Mouse (Mus musculus) liver, embryonic 15.5 days (tissue): ENCODE results near the gene Gm20388. TPM values are rescaled to one million over a fixed set of nuclear protein-coding genes. Genes with fewer than 3 reads are reported as not detected.
A peak's percentile ranks its signal among the peaks of the same experiment; 100 is the strongest.

Experiments used
- ATAC-seq: fragments of 200-750 bp; cut with Nextera tagmentation; 2 replicates; pipeline ENCODE4 v1.8.0; 2017; ENCODE audit warnings: moderate number of reproducible peaks, mild to moderate bottlenecking, moderate library complexity; ENCODE audit not compliant: insufficient read depth
- H3K27ac ChIP-seq: fragments of 300-500 bp; sonication (generic); replicated peaks from 2 replicates; pipeline ENCODE4 v1.5.1; 2015; ENCODE audit warnings: mild to moderate bottlenecking, inconsistent platforms
- H3K27me3 ChIP-seq: fragments of 300-500 bp; sonication (generic); 2 replicates; pipeline ENCODE4 v1.6.1; 2015; ENCODE audit warnings: mild to moderate bottlenecking, inconsistent platforms
- H3K36me3 ChIP-seq: fragments of 300-500 bp; sonication (generic); replicated peaks from 2 replicates; pipeline ENCODE4 v1.6.1; 2015; ENCODE audit warnings: moderate library complexity, mild to moderate bottlenecking, inconsistent platforms
- H3K4me1 ChIP-seq: fragments of 300-500 bp; sonication (generic); replicated peaks from 2 replicates; pipeline ENCODE4 v1.6.1; 2015; ENCODE audit warnings: inconsistent platforms
- H3K4me2 ChIP-seq: fragments of 300-500 bp; sonication (generic); 2 replicates; pipeline ENCODE4 v1.6.1; 2015; ENCODE audit warnings: moderate library complexity, mild to moderate bottlenecking, inconsistent platforms
- H3K4me3 ChIP-seq: fragments of 300-500 bp; sonication (generic); replicated peaks from 2 replicates; pipeline ENCODE4 v1.5.1; 2015; ENCODE audit warnings: mild to moderate bottlenecking, inconsistent platforms
- H3K9ac ChIP-seq: fragments of 300-500 bp; sonication (generic); 2 replicates; pipeline ENCODE4 v1.6.1; 2015; ENCODE audit warnings: moderate library complexity, mild to moderate bottlenecking, inconsistent platforms
- H3K9me3 ChIP-seq: fragments of 300-500 bp; sonication (generic); replicated peaks from 2 replicates; pipeline ENCODE4 v1.6.1; 2016; ENCODE audit warnings: inconsistent platforms
- WGBS: fragments of 180-500 bp; shearing (Covaris S2); methylation state at CpG from one replicate; pipeline ENCODE4 v1.1.7; 2015; ENCODE audit warnings: mixed read lengths; ENCODE audit not compliant: insufficient replicate concordance; 5-methylcytosine and 5-hydroxymethylcytosine counted together
- polyA plus RNA-seq: library from polyadenylated mRNA; unstranded; fragments of >200 nt; fragmentation: Nextera tagmentation; extraction: Ambion mirVana; gene quantifications from 2 replicates; pipeline ENCODE4 v1.2.1, GENCODE M21; 2015

The Gm20388 gene
- polyA plus RNA-seq, 1 experiment from 2014 or later = not detected

GRCm38 (mm10) chr8:120553441-120554123 is 642.9 kb downstream of the Gm20388 start:
- Histone ChIP-seq H3K4me1 (peaks cover 64% of the 10 kb centered on the region), H3K27ac (no peak overlapping the region), H3K4me3 (no peak overlapping the region), H3K36me3 (peaks cover 80% of the 10 kb centered on the region), H3K4me2 (no peak overlapping the region), H3K9me3 (no peaks in the 10 kb centered on the region), H3K9ac (no peak overlapping the region), H3K27me3 (no peaks in the 10 kb centered on the region)
- no peak for ATAC-seq
- 86% methylated on average over 24 of the region's 24 CpGs for WGBS

- ATAC-seq = no peak
- peaks cover 58% of the 10 kb centered on the region for H3K4me1 ChIP-seq
- WGBS = 92% methylated on average over 18 of the region's 18 CpGs
Observed at GRCm38 (mm10) chr8:120554466-120555039, 643.9 kb downstream of the Gm20388 start.

GRCm38 (mm10) chr8:120556198-120556892 is 645.7 kb downstream of the Gm20388 start:
- H3K9me3 ChIP-seq = no peaks in the 10 kb centered on the region
- H3K36me3 ChIP-seq = peaks cover 94% of the 10 kb centered on the region
- H3K4me2 ChIP-seq = no peak overlapping the region
- H3K27me3 ChIP-seq = no peaks in the 10 kb centered on the region
- no peak for ATAC-seq
- no peak overlapping the region for H3K9ac ChIP-seq
- H3K4me3 ChIP-seq = no peak overlapping the region
- WGBS = 43% methylated on average over 20 of the region's 20 CpGs
- H3K4me1 ChIP-seq = peaks cover 56% of the 10 kb centered on the region
- no peak overlapping the region for H3K27ac ChIP-seq

More at GRCm38 (mm10) chr8:120554466-120555039, 643.9 kb downstream of the Gm20388 start:
- Histone ChIP-seq H3K4me2 (no peak overlapping the region), H3K9ac (no peak overlapping the region), H3K9me3 (no peaks in the 10 kb centered on the region), H3K4me3 (no peak overlapping the region), H3K36me3 (peaks cover 86% of the 10 kb centered on the region), H3K27ac (no peak overlapping the region), H3K27me3 (no peaks in the 10 kb centered on the region)

DNA sequence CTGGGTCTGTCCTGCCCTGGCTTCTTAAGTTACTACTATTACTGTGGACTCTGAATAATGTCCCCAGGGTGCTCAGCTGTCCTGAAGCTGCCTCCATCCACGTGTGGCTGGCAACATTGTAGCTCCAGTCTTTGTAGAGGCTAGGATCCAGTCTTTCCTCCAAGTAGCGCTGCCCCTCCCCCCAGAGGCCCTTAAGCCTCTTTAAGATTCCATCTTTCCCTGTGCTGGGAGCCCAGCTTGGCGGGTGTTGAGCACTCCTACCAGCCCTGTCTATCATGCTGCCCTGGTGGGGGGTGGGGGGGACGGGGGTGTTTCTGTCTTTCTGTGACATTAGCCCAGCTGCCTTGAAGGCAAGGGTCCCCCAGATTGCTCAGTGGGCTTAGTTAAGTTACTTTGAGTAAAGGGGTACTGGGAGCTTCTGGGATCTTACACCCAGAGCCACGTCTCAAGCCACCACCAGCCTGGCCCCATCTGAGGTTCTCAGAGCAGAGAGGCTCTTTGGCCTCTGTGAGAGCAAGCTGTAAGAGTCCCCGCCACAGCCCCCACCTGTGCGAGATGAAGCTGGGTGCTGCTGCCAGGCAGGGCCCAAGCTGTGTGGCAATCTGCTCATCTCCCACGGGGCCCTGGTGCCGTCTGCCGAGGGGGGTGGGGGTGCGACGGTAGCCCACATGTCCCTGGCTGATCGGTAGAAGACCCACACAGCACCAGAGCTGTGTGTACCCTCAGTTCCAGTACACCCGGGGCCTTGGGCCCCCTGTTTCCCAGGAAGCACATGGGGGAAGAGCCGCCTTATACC is 646.7 kb downstream of the Gm20388 start:
- Histone ChIP-seq H3K36me3 (peaks cover 96% of the 10 kb centered on the region), H3K4me1 (peaks cover 63% of the 10 kb centered on the region), H3K9ac (no peak overlapping the region), H3K9me3 (no peaks in the 10 kb centered on the region), H3K4me3 (no peak overlapping the region), H3K4me2 (no peak overlapping the region), H3K27me3 (no peaks in the 10 kb centered on the region), H3K27ac (no peak overlapping the region)
- ATAC-seq = no peak
- WGBS = 64% methylated on average over 15 of the region's 15 CpGs

DNA sequence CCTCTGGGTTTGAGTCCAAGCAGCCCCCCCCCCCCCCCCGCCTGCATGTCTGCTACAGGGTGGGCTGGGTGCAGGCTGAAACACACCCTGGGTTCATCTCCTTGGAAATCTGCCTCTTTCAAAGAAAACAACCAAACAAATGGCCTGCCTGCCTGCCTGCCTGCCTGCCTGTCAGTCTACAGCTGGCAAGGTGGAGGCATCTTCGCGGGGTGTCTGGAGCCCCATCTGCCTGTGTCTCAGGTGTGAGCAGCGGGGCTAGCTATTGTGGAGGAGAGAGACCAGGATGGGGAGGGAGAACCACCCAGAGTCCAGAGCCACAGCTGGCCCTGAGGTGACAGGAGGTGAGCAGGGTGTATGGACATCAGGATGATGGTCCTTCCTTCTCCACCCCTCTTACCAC is 647.5 kb downstream of the Gm20388 start:
- Histone ChIP-seq H3K4me1 (peaks cover 64% of the 10 kb centered on the region), H3K9me3 (no peaks in the 10 kb centered on the region), H3K27me3 (no peaks in the 10 kb centered on the region), H3K4me2 (no peak overlapping the region), H3K36me3 (peaks cover 96% of the 10 kb centered on the region), H3K9ac (no peak overlapping the region), H3K27ac (no peak overlapping the region), H3K4me3 (no peak overlapping the region)
- ATAC-seq = no peak
- WGBS = 69% methylated on average over 4 of the region's 4 CpGs

- WGBS = 83% methylated on average over 11 of the region's 11 CpGs
- no peaks in the 10 kb centered on the region for H3K9me3 ChIP-seq
- no peaks in the 10 kb centered on the region for H3K27me3 ChIP-seq
- ATAC-seq = no peak
- H3K4me3 ChIP-seq = no peak overlapping the region
- H3K4me2 ChIP-seq = no peak overlapping the region
- peaks cover 73% of the 10 kb centered on the region for H3K4me1 ChIP-seq
- peaks cover 96% of the 10 kb centered on the region for H3K36me3 ChIP-seq
- H3K27ac ChIP-seq = no peak overlapping the region
- H3K9ac ChIP-seq = no peak overlapping the region
Observed at GRCm38 (mm10) chr8:120559654-120560053, 649.0 kb downstream of the Gm20388 start.

DNA sequence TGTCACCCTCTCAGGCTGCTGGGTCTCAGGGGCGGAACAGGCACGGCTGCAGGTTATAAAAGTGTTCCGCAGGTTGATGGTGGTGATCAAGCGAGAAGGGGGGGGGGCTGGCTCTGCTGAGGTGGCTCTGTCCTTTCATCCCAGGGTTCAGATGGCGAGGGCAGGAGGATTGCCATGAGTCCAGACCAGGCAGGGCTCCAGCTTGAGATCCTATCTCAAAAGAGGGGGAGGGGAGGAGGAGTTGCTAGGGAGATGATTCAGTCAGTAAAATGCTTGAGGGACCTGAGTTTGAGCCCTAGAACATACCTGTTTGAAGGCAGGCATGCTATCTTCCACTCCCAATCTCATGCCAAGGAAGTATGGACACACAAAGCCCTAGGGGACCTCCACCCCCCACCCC is 649.9 kb downstream of the Gm20388 start:
- Histone ChIP-seq H3K27me3 (no peaks in the 10 kb centered on the region), H3K4me3 (no peak overlapping the region), H3K4me2 (no peak overlapping the region), H3K9ac (no peak overlapping the region), H3K27ac (no peak overlapping the region), H3K9me3 (no peaks in the 10 kb centered on the region), H3K36me3 (peaks cover 96% of the 10 kb centered on the region), H3K4me1 (peaks cover 65% of the 10 kb centered on the region)
- 83% methylated on average over 5 of the region's 5 CpGs for WGBS
- no peak for ATAC-seq

GRCm38 (mm10) chr8:120561539-120562435 is 651.1 kb downstream of the Gm20388 start:
- Histone ChIP-seq H3K36me3 (peaks cover 96% of the 10 kb centered on the region), H3K27ac (no peak overlapping the region), H3K9me3 (no peaks in the 10 kb centered on the region), H3K27me3 (no peaks in the 10 kb centered on the region), H3K4me3 (no peak overlapping the region), H3K4me2 (no peak overlapping the region), H3K4me1 (peaks cover 52% of the 10 kb centered on the region), H3K9ac (no peak overlapping the region)
- no peak for ATAC-seq
- WGBS = 76% methylated on average over 22 of the region's 22 CpGs

DNA sequence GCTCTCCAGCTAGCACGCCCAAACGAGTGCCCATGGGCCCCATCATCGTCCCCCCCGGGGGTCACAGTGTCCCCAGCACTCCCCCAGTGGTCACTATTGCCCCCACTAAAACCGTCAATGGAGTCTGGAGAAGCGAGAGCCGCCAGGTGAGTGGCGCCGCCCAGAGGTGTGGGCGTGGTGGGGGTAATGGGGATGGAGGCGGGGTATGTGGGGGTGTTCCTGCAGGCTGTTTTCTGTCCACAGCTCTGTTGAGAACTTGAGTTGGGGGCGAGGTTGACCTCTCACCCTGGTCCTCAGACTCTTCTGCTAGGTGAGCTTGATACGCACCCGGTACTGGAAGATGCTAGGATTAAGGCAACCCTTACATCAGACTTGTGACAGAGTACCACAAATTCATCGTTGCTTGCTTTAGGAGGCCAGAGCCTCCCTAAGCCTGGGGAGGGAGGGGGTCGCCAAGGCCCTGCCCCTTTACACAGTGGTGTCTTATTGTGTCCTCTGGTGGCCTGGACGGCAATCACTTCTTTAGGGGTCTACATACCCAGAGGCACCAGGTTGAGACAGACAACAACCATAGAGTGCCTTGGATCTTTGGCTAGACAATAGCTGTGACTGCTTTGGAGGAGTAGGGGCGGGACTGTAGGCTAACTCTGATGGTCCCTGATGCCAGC is 652.2 kb downstream of the Gm20388 start:
- 84% methylated on average over 18 of the region's 18 CpGs for WGBS
- ATAC-seq = no peak
- Histone ChIP-seq H3K4me1 (peaks cover 43% of the 10 kb centered on the region), H3K4me3 (no peak overlapping the region), H3K9me3 (no peaks in the 10 kb centered on the region), H3K27me3 (no peaks in the 10 kb centered on the region), H3K9ac (no peak overlapping the region), H3K27ac (peak overlapping the region; percentile 42), H3K4me2 (no peak overlapping the region), H3K36me3 (peaks cover 97% of the 10 kb centered on the region)

DNA sequence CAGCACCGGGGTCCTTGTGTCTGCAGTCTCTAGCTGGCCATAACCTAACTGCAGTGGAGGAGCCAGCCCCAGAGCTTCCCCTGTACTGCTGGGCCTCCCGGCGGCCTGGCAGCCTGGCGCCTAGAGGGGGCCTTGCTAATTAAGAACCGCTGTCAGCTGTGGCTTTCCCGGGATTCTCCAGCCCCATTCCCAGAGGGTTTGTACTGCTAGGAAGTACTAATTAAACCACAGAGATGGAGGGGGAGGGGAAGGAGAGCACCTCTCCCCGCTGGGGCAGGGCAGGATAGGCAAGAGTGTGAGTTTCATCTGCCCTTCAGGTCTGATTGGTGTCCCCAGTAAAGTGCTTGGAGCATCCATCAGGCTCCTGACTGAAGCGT is 652.7 kb downstream of the Gm20388 start:
- Histone ChIP-seq H3K4me3 (no peak overlapping the region), H3K4me1 (peaks cover 43% of the 10 kb centered on the region), H3K36me3 (peaks cover 97% of the 10 kb centered on the region), H3K27me3 (no peaks in the 10 kb centered on the region), H3K9ac (no peak overlapping the region), H3K4me2 (no peak overlapping the region), H3K27ac (peak overlapping the region; percentile 42), H3K9me3 (no peaks in the 10 kb centered on the region)
- 47% methylated on average over 8 of the region's 8 CpGs for WGBS
- ATAC-seq = peak; percentile 3; the same call in 1 of the 2 replicates
